Mouse (Mus musculus) neural tube, embryonic 14.5 days (tissue): ENCODE results near the gene Hist1h3c. TPM values are rescaled to one million over a fixed set of nuclear protein-coding genes. Genes with fewer than 3 reads are reported as not detected.

ENCODE experiments used
- ATAC-seq: fragments of 200-750 bp; cut with Nextera tagmentation; 2 replicates; pipeline ENCODE4 v1.8.0; 2017; ENCODE audit warnings: low read depth, mild to moderate bottlenecking, moderate TSS enrichment, moderate library complexity
- H3K27ac ChIP-seq: fragments of 300-500 bp; sonication (generic); 2 replicates; pipeline ENCODE4 v1.5.1; 2014; ENCODE audit warnings: low read depth, mild to moderate bottlenecking, control low read depth, low read length, moderate library complexity, mixed read lengths
- H3K27me3 ChIP-seq: fragments of 300-500 bp; sonication (generic); 2 replicates; pipeline ENCODE4 v1.6.1; 2014; ENCODE audit warnings: low read length; ENCODE audit not compliant: control insufficient read depth, insufficient read depth
- H3K36me3 ChIP-seq: fragments of 300-500 bp; sonication (generic); 2 replicates; pipeline ENCODE4 v1.6.1; 2014; ENCODE audit warnings: low read length, mixed read lengths; ENCODE audit not compliant: control insufficient read depth, insufficient read depth
- H3K4me1 ChIP-seq: fragments of 300-500 bp; sonication (generic); 2 replicates; pipeline ENCODE4 v1.6.1; 2014; ENCODE audit warnings: low read length; ENCODE audit not compliant: control insufficient read depth, insufficient read depth
- H3K4me2 ChIP-seq: fragments of 300-500 bp; sonication (generic); 2 replicates; pipeline ENCODE4 v1.6.1; 2014; ENCODE audit warnings: mild to moderate bottlenecking, low read depth, low read length, control low read depth
- H3K4me3 ChIP-seq: fragments of 300-500 bp; sonication (generic); 2 replicates; pipeline ENCODE4 v1.5.1; 2014; ENCODE audit warnings: low read depth, low read length, control low read depth, mixed read lengths
- H3K9ac ChIP-seq: fragments of 300-500 bp; sonication (generic); replicated peaks from 2 replicates; pipeline ENCODE4 v1.6.1; 2014; ENCODE audit warnings: low read depth, mild to moderate bottlenecking, control low read depth, low read length, mixed read lengths
- H3K9me3 ChIP-seq: fragments of 300-500 bp; sonication (generic); 2 replicates; pipeline ENCODE4 v1.6.1; 2016; ENCODE audit warnings: low read length; ENCODE audit not compliant: control insufficient read depth
- WGBS: fragments of 180-500 bp; shearing (Covaris S2); extraction: QIAGEN DNeasy Blood & Tissue Kit; methylation state at CpG from one replicate; pipeline ENCODE4 v1.1.7; 2014; 5-methylcytosine and 5-hydroxymethylcytosine counted together
- microRNA-seq: library from miRNA; unstranded; fragments of <30 nt; microRNA quantifications from one replicate; pipeline ENCODE4, GENCODE M21; 2016
- polyA plus RNA-seq: library from polyadenylated mRNA; unstranded; fragments of >200 nt; fragmentation: Nextera tagmentation; extraction: Ambion mirVana; gene quantifications from 2 replicates; pipeline ENCODE4 v1.2.1, GENCODE M21; 2014

Gene Hist1h3c
- polyA plus RNA-seq, 1 experiment from 2014 or later, result not detected

DNA sequence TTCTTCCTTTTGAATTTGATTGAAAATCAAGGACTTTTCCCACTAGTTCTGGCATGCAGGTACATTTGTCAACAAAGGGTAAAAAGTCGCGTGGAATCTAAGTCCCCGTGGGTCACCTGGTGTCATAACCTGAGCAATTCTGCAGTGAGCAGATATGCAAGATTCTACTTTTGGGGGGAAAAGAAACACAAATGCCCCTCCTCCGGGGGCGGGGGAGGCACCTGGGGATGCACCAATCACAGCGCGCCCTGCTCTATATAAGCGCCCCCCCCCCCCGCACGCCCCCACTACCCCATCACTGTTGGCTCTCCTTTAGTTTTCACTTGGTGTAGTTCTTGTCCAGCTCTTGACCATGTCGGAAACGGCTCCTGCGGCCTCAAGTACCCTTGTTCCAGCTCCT, 49.9 kb downstream of the Hist1h3c start, which contains the start of gene Hist1h1t:
TSS of gene Hist1h1t (plus strand) at position 301 of the 400 bp plus-strand sequence.
- Histone ChIP-seq H3K27me3 (no peaks in the 10 kb centered on the region), H3K4me1 (peaks cover 3% of the 10 kb centered on the region; the same call in 1 of the 2 replicates), H3K4me3 (no peak within 1 kb of the TSS), H3K27ac (no peak within 1 kb of the TSS), H3K36me3 (no peaks in the 10 kb centered on the region), H3K9ac (no peak within 1 kb of the TSS), H3K9me3 (no peaks in the 10 kb centered on the region), H3K4me2 (no peak within 1 kb of the TSS)
- WGBS, result 47% methylated on average over 13 of the region's 13 CpGs
- no peak for ATAC-seq

Small RNA genes within 50 kb of the gene (microRNA-seq; reads per million reads assigned to microRNA genes)
- not detected for gene Gm44314
- not detected for gene Gm44484

Other genes starting within 250 kb of the Hist1h3c start
- gene Hist1h4h, start 214.6 kb downstream of the Hist1h3c start, polyA plus RNA-seq, result 1.7 and 2.1 TPM in 2 replicates
- gene Hist1h2af, start 211.7 kb downstream of the Hist1h3c start, polyA plus RNA-seq, result not detected in 2 replicates
- gene Hist1h3g, start 210.2 kb downstream of the Hist1h3c start, polyA plus RNA-seq, result 0.72 TPM in 1 of 2 replicates, not detected in the other
- gene Hist1h2bh, start 202.2 kb downstream of the Hist1h3c start, polyA plus RNA-seq, result 0.33 TPM in 1 of 2 replicates, not detected in the other
- gene Hist1h3f, start 201.6 kb downstream of the Hist1h3c start, polyA plus RNA-seq, result 0.52 TPM in 1 of 2 replicates, not detected in the other
- gene Hist1h4f, start 194.0 kb downstream of the Hist1h3c start, polyA plus RNA-seq, result not detected in 2 replicates
- gene Hist1h1d, start 192.3 kb downstream of the Hist1h3c start, polyA plus RNA-seq, result 0.07 and 0.13 TPM in 2 replicates
- gene Hist1h3e, start 183.2 kb downstream of the Hist1h3c start, polyA plus RNA-seq, result 1.9 and 2.4 TPM in 2 replicates
- gene Hist1h2ae, start 174.4 kb downstream of the Hist1h3c start, polyA plus RNA-seq, result 11.7 and 12.9 TPM in 2 replicates
- 0.75 and 1.1 TPM in 2 replicates for gene Hist1h2bg, start 174.2 kb downstream of the Hist1h3c start, polyA plus RNA-seq
- gene Hist1h2bf, start 171.4 kb downstream of the Hist1h3c start, polyA plus RNA-seq, result 0.94 TPM in 1 of 2 replicates, not detected in the other
- gene Hist1h2ad, start 171.2 kb downstream of the Hist1h3c start, polyA plus RNA-seq, result 1.1 TPM in 1 of 2 replicates, not detected in the other
- gene Hist1h3d, start 169.8 kb downstream of the Hist1h3c start, polyA plus RNA-seq, result 0.50 and 1.1 TPM in 2 replicates
- gene Hist1h4d, start 164.0 kb downstream of the Hist1h3c start, polyA plus RNA-seq, result 23.6 and 25.2 TPM in 2 replicates
- gene Hist1h2be, start 124.5 kb downstream of the Hist1h3c start, polyA plus RNA-seq, result 1.1 and 1.3 TPM in 2 replicates
- 3.3 and 4.3 TPM in 2 replicates for gene Hist1h1e, start 123.0 kb downstream of the Hist1h3c start, polyA plus RNA-seq
- 0.17 and 0.41 TPM in 2 replicates for gene Hist1h2ac, start 61.7 kb downstream of the Hist1h3c start, polyA plus RNA-seq
- gene Hist1h2bc, start 61.4 kb downstream of the Hist1h3c start, polyA plus RNA-seq, result 11.6 and 20.8 TPM in 2 replicates
- gene Hist1h1t, start 49.8 kb downstream of the Hist1h3c start, polyA plus RNA-seq, result not detected in 2 replicates
- 2.1 and 3.5 TPM in 2 replicates for gene Hist1h4c, start 47.1 kb downstream of the Hist1h3c start, polyA plus RNA-seq
- gene Hfe, start 34.7 kb downstream of the Hist1h3c start, polyA plus RNA-seq, result 2.4 and 4.7 TPM in 2 replicates
- gene Hist1h1c, start 6.8 kb downstream of the Hist1h3c start, polyA plus RNA-seq, result 5.3 and 8.4 TPM in 2 replicates
- not detected in 2 replicates for gene Hist1h2bb, start 1.1 kb upstream of the Hist1h3c start, polyA plus RNA-seq
- gene Hist1h2ab, start 5.5 kb upstream of the Hist1h3c start, polyA plus RNA-seq, result 3.5 and 4.0 TPM in 2 replicates
- gene Hist1h3b, start 6.7 kb upstream of the Hist1h3c start, polyA plus RNA-seq, result 0.51 and 1.3 TPM in 2 replicates
- gene Hist1h4b, start 11.4 kb upstream of the Hist1h3c start, polyA plus RNA-seq, result 1.8 TPM in 1 of 2 replicates, not detected in the other
- not detected in 2 replicates for gene Hist1h4a, start 15.6 kb upstream of the Hist1h3c start, polyA plus RNA-seq
- 0.75 and 1.2 TPM in 2 replicates for gene Hist1h3a, start 16.8 kb upstream of the Hist1h3c start, polyA plus RNA-seq
- gene Hist1h1a, start 18.1 kb upstream of the Hist1h3c start, polyA plus RNA-seq, result not detected in 2 replicates
- not detected in 2 replicates for gene Trim38, start 24.3 kb upstream of the Hist1h3c start, polyA plus RNA-seq
- not detected in 2 replicates for gene Slc17a2, start 61.4 kb upstream of the Hist1h3c start, polyA plus RNA-seq
- not detected in 2 replicates for gene Slc17a3, start 93.8 kb upstream of the Hist1h3c start, polyA plus RNA-seq
- not detected in 2 replicates for gene Slc17a1, start 122.1 kb upstream of the Hist1h3c start, polyA plus RNA-seq
- 0.08 and 0.19 TPM in 2 replicates for gene Slc17a4, start 169.4 kb upstream of the Hist1h3c start, polyA plus RNA-seq
- not detected in 2 replicates for gene Hist1h2ba, start 188.6 kb upstream of the Hist1h3c start, polyA plus RNA-seq
- gene Hist1h2aa, start 188.9 kb upstream of the Hist1h3c start, polyA plus RNA-seq, result not detected in 2 replicates
- 0.88 and 0.99 TPM in 2 replicates for gene Scgn, start 245.6 kb upstream of the Hist1h3c start, polyA plus RNA-seq